Mouse (Mus musculus) MEL (cell line): ENCODE measurements around the gene Scamp2.

ENCODE experiments used
- BHLHE40 ChIP-seq: IDR thresholded peaks from 2 replicates; pipeline ENCODE4 v1.6.1; 2012; ENCODE audit warnings: low read depth, mild to moderate bottlenecking, inconsistent platforms, low read length, improper control_type of control experiment, borderline replicate concordance
- CTCF ChIP-seq, 3 experiments: IDR thresholded peaks in 2 of 3; conservative IDR thresholded peaks in 1 of 3; 2 replicates each; pipeline ENCODE4 v1.5.1; 2011 to 2012; ENCODE audit warnings: low read length in 3 of 3, low read depth in 2 of 3, mild to moderate bottlenecking in 2 of 3, improper control_type of control experiment in 1 of 3, inconsistent platforms in 1 of 3, mixed read lengths in 1 of 3, moderate library complexity in 1 of 3; ENCODE audit not compliant: control insufficient read depth in 1 of 3, insufficient read depth in 1 of 3, poor library complexity in 1 of 3, severe bottlenecking in 1 of 3
- E2F4 ChIP-seq: IDR thresholded peaks from 2 replicates; pipeline ENCODE4 v1.6.1; 2011; ENCODE audit warnings: low read depth, low read length, improper control_type of control experiment, borderline replicate concordance
- ELF1 ChIP-seq: IDR thresholded peaks from 2 replicates; pipeline ENCODE4 v1.6.1; 2014; ENCODE audit warnings: low read depth, mild to moderate bottlenecking, inconsistent platforms, low read length, improper control_type of control experiment, moderate library complexity
- GATA1 ChIP-seq: IDR thresholded peaks from 2 replicates; pipeline ENCODE4 v1.6.1; 2011; ENCODE audit warnings: low read depth, low read length, improper control_type of control experiment
- MAX ChIP-seq: IDR thresholded peaks from 2 replicates; pipeline ENCODE4 v1.6.1; 2011; ENCODE audit warnings: low read length, improper control_type of control experiment
- MAZ ChIP-seq: IDR thresholded peaks from 2 replicates; pipeline ENCODE4 v1.6.1; 2012; ENCODE audit warnings: low read depth, mild to moderate bottlenecking, inconsistent platforms, low read length, improper control_type of control experiment
- MEF2A ChIP-seq: IDR thresholded peaks from 2 replicates; pipeline ENCODE4 v1.6.1; 2014; ENCODE audit warnings: low read depth, mild to moderate bottlenecking, inconsistent platforms, low read length, improper control_type of control experiment; ENCODE audit not compliant: poor library complexity, insufficient replicate concordance, severe bottlenecking; ENCODE audit errors: extremely low read depth
- NRF1 ChIP-seq: IDR thresholded peaks from 2 replicates; pipeline ENCODE4 v1.6.1; 2014; ENCODE audit warnings: low read depth, mild to moderate bottlenecking, inconsistent platforms, low read length, improper control_type of control experiment, moderate library complexity; ENCODE audit not compliant: poor library complexity, insufficient read depth, severe bottlenecking
- POLR2A ChIP-seq, 2 experiments: IDR thresholded peaks; 2 replicates each; pipeline ENCODE4 v1.6.1; 2011 to 2012; ENCODE audit warnings: low read length in 2 of 2, mild to moderate bottlenecking in 2 of 2, control low read depth in 1 of 2, improper control_type of control experiment in 1 of 2, low read depth in 1 of 2, moderate library complexity in 1 of 2; ENCODE audit not compliant: control insufficient read depth in 1 of 2, insufficient read depth in 1 of 2, poor library complexity in 1 of 2
- USF1 ChIP-seq: IDR thresholded peaks from 2 replicates; pipeline ENCODE4 v1.6.1; 2014; ENCODE audit warnings: low read depth, mild to moderate bottlenecking, inconsistent platforms, low read length, improper control_type of control experiment, moderate library complexity
- ZC3H11A ChIP-seq: IDR thresholded peaks from 2 replicates; pipeline ENCODE4 v1.6.1; 2012; ENCODE audit warnings: low read depth, mild to moderate bottlenecking, inconsistent platforms, low read length, improper control_type of control experiment
- ZKSCAN1 ChIP-seq: IDR thresholded peaks from 2 replicates; pipeline ENCODE4 v1.6.1; 2012; ENCODE audit warnings: low read depth, mild to moderate bottlenecking, inconsistent platforms, low read length, improper control_type of control experiment, moderate library complexity

DNA sequence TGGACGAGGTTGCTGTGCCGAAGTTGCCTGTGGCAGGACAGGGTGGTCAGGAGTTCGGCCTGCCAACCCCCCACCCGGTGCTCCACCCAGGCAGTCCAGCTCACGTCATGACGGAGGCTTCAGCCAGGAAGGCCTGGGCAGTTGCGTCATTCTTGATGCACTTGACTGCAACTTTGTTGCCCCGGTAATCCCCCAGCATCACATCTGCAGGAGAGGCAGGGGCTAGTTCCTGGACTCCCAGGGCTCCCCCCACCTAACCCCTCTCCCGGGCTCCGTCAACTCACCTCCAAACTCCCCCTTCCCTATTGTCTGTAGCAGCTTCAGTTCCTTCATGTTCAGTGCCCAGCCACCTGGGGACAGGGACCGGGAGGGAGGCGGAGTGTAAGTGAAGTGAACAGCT lies 68.0 kb downstream of the Scamp2 start:
- TF ChIP-seq USF1 (no peak), MEF2A (no peak), ELF1 (no peak), CTCF (IDR thresholded peaks at IDR 0.05 in 2 of 3, conservative IDR thresholded peaks at IDR 0.05 in 1 of 3; ENCODE audit: control insufficient read depth in 1 of 3, insufficient read depth in 1 of 3, low read depth in 2 of 3, low read length in 3 of 3, poor library complexity in 1 of 3, severe bottlenecking in 1 of 3) (no peak), NRF1 (no peak), BHLHE40 (no peak), E2F4 (no peak), MAX (no peak), MAZ (no peak), POLR2A (IDR thresholded peaks at IDR 0.05; ENCODE audit: control insufficient read depth in 1 of 2, insufficient read depth in 1 of 2, low read depth in 1 of 2, low read length in 2 of 2, poor library complexity in 1 of 2) (no peak), ZKSCAN1 (no peak), ZC3H11A (no peak), GATA1 (no peak)
